Mouse (Mus musculus) adrenal gland, postnatal 14 days (tissue): ENCODE measurements around the gene Card19. TPM values are rescaled to one million over a fixed set of nuclear protein-coding genes. Genes with fewer than 3 reads are reported as not detected.

Experiments
- DNase-seq: peaks from one replicate; pipeline ENCODE4 v3.0.0; 2021; ENCODE audit warnings: mixed read lengths
- long read RNA-seq, 2 experiments: library from polyadenylated mRNA; stranded (forward); transcript quantifications; one replicate each; pipeline ENCODE4 v2.0.0; 2021
- total RNA-seq: library from RNA; stranded (reverse); gene quantifications from 2 replicates; pipeline ENCODE4 v1.2.3, GENCODE M21; 2021

The Card19 gene
- total RNA-seq: 60.3 and 60.6 TPM in 2 replicates
- long read RNA-seq, experiment 1, transcript Card19-201 (6 exons, 804 nt): major isoform, 53 of 87 reads
- long read RNA-seq, experiment 1, partial matches to known transcripts: 2 of 87 reads
- long read RNA-seq, experiment 1, other reads (novel, unspliced or antisense): 30 of 87 reads
- long read RNA-seq, experiment 2, transcript Card19-201 (6 exons, 804 nt): major isoform, 37 of 75 reads
- long read RNA-seq, experiment 2, partial matches to known transcripts: 1 of 75 reads
- long read RNA-seq, experiment 2, other reads (novel, unspliced or antisense): 31 of 75 reads

DNA sequence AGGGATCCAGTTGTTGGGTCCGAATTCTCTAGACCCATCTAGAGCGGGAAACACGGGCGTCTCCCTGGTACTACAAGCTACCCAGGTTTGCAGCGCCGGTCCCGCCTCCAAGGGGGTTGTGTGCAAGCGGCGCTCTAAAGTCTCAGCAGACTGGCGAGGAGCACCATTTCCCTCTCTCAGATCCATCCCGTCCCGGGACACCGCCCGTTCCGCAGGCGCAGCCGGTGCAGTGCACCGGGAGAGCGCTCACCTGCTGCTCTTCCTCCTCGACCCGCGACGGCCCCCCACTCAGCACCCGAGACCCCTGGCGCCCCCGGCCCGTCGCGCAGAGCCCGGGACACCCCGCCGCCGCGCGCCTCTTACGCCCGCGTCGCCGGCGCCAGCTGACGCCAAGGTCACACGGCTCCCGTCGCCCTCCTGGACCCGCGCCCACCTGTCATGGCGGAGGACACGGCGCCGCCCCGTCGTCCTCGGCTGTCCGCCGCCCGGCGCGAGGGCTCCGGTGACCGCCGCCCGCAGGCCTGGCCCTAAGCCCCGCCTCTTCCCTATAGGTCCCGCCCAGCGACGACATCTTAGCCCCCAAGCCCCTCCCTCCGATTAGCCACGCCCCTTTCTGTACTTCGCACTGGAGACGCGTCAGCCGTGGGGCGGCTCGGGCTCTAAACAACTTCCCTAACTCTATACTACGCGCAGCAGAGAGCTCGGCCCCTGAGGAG lies at the start of gene Card19:
TSS of gene Card19 (minus strand) at position 534 of the 716 bp plus-strand sequence.
- peak; percentile 98 for DNase-seq

DNA sequence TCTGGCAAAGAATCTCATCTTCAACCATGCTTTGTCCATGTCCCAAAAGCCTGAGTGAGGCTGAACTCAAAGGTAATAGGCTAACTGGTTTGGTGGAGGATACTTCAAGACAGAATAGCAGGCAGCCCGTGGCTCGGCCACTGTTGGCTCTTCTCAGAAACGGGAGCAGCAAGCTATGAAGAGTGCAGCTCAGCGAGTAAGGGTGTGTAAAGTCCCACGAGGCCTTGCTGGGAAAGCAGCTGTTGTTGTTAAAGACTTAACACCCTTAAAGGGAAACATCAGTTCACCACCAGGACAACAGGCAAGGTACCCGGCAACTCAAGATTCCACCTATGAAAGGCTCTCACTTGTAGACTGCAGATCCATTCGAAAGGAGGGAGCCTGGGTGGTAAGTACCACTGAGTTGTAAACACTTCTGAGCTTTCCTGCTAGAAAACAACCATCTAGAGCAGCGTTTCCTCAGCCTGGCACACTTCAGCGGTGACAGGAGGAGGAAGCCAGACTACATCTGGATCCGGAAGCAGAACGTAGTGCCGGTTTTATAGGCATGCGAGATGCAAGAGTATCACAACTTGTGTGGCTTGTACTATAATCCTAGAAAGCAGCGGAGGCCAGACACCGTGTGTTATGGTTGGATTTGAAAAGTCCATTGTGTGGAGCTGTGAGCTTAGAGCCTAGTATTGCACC lies 44.3 kb upstream of the Card19 start:
- DNase-seq: no peak

DNA sequence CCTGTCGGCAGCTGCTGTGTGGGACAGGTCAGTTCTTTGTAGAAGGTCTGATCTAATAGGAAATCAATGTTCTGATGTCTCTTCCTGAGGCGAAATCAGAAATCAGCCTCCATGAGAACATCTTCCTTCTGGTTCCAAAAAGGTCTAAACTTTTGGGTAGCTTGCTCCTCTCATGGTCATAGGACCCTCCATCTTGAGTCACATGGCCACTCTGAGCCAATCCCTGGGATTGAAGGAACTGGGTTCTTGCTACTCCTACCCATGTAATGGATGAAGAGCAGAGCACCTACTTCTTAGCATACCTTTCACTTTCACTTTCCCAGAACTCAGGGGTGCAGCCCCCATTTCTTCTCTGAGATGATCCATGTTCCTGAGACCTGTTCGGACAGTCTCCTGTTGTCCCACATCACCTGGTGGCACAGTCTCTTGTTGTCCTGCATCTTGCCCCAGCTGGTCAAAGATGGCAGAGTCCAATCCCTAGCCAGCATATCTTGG lies 42.0 kb upstream of the Card19 start:
- DNase-seq: no peak

DNA sequence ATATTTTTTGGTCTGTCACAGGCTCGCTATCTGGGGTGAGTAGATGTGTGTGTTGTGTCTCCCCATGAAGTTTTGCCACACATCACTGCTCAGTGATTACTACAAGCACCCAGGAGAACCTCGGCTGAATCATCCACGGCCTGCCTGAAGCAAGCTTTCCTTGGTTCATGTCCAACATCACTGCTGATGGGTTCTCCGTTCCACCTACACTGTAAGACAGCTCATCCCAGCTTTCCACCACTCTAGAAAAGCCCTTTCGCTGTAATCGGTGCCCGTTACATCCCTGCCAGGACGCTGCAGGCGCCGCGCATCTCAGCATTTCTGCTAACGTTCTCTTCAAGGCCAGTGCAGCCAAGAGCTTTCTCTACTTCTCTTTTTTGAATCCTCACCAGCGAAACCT lies 36.9 kb upstream of the Card19 start:
- DNase-seq: no peak

DNA sequence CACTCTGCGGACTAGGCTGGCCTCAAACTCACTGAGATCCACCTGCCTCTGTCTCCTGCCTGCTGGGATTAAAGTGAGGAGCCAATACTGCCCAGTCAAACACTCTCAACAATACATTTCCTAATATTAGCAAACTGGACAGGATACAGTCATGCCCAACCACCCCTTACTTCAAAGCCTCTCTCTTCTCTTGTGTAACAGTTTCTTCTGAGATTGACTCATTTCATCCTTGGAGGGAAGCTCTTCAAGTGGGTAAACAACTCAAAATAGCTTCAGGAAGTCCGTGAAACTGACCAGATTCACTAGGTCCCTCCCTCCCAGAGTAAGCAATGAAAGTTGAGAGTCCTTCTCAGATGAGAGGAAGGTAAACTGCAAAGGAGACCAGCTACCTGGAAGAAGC lies 36.3 kb upstream of the Card19 start:
- no peak for DNase-seq

DNA sequence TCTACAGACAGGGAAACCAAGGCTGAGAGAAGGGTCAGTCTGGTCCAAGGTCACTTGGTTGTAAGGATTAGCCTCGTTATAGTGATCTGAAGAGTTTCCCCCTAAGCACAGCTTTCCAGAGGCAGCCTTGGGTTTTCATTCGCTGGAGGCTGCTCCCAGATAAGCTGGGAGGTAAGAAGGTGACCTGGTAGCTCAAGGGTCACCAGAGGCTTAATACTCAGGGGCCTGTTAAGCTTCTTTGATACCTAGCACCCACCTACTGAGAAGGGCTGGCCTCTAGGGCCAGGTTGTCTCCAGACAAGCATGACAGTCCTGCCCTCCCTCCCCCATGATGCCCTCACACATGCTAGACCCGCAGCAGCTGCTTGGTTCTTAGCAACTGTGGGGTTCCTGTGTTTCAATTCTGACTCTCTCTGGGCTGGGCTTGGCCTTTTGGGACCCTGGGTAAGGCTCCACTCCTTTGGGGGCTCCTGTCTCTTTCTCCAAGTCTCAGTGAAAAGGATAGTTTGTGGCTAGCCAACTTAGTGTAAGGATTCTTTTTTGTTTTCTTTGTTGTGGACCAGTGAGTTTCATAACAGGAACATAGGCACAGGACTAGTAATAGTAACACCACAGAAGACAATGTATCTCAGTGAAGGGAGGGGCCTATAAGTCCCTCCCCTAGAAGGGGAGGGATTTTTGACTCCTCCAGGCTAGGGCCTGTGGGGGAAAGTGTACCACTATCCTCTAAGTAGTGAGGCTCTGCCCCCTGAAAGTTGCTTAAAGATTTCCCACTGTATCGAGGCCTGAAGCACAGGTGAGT lies 35.1 kb upstream of the Card19 start:
- no peak for DNase-seq

DNA sequence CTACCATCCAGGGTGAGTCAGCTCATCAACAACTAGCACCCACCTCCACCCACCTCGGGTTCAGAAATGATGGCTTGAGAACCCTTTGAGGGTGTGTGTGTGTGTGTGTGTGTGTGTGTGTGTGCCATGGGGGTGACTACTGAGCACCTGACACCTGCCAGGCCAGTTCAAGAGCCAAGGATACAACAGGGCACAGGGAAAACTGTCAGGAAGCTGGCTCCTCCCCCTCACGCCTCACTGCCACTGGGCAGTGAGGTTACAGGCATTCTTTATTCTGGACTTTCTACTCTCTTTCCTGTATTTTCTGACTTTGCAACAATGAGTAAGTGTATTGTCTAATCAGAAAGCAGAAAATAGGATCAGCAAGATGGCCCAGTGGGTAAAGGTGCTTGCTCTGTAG lies 33.8 kb upstream of the Card19 start:
- DNase-seq: no peak

DNA sequence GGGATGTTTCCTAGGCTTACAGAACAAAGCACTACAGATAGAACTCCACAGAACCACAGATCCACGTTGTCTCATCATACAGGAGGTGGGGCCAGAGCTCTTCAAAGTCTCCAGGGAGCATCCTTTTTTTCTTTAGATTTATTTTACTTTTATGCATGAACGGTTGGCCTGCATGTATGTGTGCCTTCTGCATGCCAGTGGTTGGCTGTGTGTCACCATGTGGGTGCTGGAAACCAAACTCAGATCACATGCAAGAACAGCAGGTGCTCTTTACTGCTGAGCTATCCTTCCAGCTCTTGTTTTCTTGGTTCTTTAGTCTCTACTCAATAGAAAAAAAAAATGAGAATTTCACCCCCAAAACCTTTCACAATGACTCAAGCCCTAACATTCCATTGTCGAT lies 33.1 kb upstream of the Card19 start:
- DNase-seq: no peak

DNA sequence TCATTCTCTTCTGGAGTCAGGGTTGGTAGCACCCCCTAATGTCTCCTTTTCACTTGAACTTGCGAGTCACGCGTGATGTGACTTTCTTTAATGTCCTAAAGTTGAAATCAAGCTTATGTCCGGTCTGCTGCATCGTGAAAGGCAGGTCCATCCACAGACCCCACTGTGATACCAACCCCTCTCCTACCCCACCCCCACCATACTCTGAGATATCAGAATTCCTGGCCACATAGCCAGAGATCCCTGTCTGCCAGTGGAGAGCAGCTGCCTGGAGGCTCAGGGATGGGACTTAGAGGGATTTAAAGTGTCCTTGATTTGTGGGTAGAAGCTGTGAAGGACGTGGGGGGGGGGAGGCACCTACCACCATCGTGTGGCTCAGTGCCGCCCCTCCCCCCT lies 32.6 kb upstream of the Card19 start, which contains the start of gene Susd3:
TSS of gene Susd3 (minus strand) at position 240 of the 396 bp plus-strand sequence.
- DNase-seq: no peak

DNA sequence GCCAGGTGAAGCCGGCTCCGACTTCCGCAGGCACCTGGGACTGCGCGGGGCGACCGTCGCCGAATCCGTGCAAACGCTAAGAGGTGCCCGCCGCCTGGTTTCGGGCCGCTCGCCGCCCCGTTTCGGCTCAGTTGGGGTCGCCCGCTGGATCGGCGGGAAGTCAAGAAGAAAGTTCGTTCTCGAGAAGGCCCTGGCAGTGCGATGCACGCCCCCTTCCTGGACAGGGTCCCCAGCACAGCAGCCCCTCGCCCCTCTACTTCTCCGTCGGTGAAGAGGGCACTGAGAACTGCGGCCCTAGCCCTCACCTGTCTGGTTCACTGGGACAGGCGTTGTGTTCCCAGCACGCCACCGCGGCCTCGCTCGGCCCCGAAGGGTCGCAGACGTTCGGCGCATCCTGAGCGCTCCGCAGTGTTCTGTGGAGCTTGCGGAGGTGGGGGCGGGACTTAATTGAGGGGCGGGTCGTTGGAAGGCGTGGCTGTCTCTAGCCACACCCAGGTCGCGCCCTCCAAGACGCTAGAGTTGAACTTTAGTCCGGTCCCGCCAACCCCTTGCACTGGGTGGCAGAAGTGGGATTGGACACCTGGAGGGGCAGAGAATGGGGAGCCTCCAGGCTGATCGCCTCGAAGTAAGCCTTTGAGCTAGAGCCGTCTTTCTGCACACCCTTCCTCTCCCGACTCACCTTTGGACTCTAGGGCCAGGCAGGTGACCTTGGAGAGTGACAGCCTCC lies 32.1 kb upstream of the Card19 start:
- peak; percentile 58 for DNase-seq

DNA sequence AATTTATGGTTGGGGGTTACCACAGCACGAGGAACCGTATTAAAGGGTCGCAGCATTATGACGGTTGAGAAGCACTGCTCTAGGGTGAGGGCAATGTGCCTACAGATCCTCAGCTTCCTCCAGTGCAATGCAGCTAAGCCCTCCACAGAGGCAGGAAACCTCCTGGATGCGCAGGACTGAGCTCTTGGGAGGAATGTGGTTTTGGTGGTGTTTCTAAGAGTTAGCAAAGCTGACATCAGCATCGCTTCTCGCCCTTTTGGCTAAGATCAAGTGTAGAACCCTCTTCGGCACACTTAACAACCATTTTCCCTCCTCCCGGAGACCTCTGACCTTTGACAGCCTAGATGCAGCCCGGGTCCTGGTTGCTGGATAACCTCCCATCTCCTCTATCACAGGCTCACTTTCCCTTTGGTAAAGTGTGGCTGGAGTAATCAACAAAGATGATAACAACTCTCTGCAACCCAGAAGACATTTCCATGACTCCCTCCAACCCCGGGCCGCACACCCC lies 31.4 kb upstream of the Card19 start:
- no peak for DNase-seq

DNA sequence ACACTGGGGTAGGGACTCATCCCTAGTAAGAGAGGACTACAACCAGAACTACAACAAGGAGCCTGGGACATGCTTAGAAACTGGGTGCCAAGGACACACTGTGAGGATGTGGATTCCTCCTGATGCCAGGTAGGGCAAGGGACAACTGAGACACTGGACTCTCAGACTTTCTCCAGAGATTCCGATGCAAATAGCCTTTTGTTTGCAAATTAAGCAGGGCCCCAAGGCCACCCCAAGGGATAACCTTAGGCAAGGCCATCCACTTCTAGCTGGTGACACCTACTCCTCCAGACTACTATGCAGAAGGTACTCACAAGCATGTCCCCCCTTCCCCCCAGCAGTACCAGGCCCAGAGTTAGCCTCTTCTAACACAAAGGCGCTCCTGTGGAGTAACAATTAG lies 30.8 kb upstream of the Card19 start:
- DNase-seq: no peak

DNA sequence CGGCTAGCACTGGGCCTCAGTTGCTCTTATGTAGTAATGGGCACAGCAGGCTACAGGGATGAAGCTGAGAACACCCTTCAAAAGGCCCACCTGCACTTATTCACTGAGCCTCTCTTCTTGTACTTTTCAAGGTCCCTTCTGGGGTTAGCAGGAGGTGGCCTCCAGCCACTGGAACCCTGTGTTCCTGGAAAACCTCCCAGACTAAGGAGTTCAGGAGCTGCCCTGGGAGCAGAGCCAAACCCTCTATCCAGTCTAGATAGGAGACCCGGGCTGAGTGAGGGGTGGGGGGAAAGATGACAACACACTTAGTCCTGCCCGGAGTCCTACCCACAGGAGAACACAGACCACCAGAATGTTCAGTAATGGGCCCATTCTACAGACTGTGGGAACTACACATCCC lies 30.2 kb upstream of the Card19 start:
- DNase-seq: peak; percentile 29

DNA sequence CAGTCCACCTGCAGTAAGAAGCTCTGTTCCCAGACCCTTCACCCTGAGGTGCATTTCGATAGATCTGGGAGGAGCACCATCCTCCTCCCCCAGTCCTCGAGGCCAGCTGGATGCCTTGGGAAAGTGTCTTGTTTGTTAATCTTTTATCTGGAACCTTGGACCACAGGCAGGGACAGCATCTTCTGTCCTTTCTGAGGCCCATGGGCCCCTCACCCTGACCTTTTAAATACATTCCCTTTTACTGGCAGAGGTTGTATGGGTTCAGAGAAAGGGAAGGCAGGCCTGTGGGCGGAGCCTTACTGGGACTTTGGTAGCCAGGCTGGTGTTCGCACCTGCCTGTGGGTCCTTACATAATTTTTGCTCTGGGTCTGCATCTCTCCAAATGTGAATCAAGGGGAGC lies 29.4 kb upstream of the Card19 start:
- DNase-seq: no peak

DNA sequence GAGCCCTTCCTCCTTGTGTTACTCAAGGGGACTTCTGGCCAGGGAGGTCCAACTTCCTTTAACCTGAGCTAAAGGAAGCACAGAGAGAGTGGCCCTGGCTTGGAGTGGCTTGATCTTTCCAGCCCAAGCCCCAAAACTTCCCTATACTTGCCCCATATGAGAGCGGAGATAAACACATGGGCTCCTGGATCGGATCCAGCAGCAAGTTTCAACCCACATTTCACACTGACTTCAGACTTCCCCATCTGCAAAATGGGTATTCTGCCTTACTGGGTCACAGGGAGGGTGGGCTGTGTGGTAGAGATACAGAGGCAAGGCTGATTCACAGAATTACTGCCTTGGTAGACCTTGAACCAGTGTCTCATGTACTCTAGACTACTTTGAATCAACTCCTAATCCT lies 27.7 kb upstream of the Card19 start:
- no peak for DNase-seq

DNA sequence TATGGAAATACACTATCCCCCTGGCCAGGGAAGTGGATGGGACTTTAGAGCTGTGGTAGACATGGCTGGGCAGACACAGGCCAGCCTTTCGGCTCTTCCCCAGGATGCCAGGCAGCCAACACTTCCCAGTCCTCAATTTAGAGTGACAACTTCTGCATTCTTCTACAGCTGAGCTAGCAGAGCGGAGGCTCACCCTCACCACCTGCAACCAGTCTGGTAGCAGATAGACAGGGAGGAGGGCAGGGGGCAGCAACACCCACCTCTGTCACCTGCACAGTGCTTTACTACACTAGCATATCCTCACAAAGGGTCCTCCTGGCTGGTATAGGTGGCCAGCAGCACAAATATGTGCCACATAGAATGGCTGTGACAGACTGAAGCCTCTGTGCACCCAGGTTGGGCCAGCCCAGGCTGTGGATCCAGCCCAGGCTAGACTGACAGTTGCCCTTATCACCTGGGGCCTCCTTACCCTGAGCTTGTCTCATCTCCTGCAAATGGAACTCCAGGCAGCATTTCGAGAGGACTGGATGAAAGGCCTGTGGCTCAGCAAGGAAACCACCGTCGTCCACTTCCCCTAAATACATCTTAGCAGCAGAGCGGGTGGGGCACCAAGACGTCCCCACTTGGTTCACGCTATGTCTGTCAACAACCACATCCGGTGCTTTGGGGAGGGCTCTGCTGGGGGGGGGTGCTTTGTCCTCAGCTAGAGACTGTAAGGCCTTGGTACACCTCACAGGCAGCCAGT lies 26.7 kb upstream of the Card19 start:
- DNase-seq: peak; percentile 48

DNA sequence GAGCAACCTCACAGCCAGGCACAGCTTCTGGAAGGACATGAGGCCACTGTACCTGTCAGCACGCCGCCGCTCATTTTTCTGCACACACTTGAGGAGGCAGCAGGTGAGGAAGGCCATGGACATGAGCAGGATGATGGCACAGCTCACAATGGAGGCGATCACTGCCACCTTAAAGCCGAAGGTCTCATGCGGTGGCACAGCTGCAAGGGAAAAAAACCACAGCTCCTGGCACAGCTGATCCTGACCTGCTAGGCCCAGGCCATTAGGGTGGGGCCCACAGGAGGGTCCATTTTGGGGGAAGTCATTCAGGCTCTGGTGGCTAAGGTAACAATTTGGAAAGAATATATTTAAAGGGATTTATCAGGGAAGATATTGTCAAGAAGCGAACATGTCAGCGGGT lies 22.9 kb upstream of the Card19 start:
- no peak for DNase-seq

DNA sequence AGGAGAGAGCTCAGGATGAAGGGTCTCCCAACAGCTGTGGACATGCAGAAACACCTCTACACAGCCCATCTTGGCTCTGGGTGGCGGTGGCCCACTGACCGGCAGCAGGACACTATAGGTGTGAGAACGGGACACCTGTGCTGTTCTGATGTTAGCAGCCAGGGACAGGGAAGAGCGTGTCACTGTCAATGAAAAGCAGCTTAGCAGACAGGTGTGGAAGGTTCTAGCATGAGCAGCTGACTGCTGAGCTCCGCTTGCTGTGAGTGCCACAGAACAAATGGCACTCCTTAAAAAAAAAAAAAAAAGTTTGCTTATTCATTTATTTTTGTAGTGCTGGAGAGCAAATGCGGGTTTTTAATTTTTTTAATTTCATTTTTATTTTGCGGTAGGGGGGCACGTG lies 21.8 kb upstream of the Card19 start:
- no peak for DNase-seq

DNA sequence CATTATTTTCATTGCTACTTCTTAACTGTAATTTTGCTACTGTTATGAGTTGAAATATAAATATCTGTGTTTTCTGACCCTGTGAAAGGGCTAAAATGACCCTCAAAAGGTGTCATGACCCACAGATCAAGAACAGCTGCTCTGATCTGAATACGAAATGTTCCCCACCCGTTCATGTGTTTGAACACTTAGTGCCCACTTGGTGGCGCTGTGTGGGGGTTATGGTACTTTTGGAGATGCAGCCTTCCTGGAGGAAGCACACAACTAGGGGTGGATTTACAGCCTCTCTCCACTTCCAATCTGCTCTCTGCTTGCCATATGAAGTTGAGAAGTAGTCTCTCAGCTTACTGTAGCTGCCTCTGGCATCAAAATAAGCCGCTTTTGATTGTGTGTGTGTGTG lies 18.9 kb upstream of the Card19 start:
- no peak for DNase-seq

DNA sequence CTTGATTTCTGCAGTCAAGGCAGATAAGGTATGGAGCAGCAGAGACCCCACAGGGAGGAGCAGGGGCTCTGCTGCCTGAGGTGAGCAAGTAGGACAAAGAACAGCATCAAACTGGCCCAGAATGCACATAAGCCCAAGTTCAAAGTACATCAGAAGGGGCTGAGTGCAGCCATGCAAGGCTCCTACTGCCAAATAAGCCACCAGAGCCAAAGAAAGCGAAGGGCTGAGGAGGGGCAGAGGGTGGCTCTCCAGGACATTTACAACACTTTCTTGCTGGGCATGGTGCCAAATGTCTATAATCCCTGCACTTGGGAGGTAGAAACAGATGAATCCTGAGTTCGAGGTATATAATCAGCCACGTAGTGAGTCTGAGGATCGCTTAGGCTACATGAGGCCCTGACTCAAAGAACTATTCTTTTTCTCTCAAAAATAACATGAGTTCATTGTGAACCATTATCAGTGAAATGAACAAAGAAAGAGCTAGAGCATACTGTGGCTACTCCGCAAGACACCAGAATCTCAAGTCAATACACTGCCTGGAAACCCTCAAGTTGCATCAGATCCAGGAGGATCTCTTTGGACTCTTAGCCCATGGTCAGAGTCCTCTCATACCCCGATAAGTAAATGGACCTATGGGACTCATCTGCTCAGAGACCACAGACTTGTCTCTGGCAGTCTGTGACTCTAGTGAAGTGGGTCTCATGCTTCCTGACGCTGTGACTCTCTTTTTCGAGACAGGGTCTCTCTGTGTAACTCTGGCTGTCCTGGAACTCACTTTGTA lies 18.1 kb upstream of the Card19 start:
- no peak for DNase-seq
